Mouse (Mus musculus): ENCODE data around the gene Khdc4. TPM values are rescaled to one million over a fixed set of nuclear protein-coding genes. Genes with fewer than 3 reads are reported as not detected.
A peak's percentile ranks its signal among the peaks of the same experiment; 100 is the strongest.

Khdc4 gene
- total RNA-seq, 2 experiments from 2014 or later = 32.0 to 88.6 TPM

DNA sequence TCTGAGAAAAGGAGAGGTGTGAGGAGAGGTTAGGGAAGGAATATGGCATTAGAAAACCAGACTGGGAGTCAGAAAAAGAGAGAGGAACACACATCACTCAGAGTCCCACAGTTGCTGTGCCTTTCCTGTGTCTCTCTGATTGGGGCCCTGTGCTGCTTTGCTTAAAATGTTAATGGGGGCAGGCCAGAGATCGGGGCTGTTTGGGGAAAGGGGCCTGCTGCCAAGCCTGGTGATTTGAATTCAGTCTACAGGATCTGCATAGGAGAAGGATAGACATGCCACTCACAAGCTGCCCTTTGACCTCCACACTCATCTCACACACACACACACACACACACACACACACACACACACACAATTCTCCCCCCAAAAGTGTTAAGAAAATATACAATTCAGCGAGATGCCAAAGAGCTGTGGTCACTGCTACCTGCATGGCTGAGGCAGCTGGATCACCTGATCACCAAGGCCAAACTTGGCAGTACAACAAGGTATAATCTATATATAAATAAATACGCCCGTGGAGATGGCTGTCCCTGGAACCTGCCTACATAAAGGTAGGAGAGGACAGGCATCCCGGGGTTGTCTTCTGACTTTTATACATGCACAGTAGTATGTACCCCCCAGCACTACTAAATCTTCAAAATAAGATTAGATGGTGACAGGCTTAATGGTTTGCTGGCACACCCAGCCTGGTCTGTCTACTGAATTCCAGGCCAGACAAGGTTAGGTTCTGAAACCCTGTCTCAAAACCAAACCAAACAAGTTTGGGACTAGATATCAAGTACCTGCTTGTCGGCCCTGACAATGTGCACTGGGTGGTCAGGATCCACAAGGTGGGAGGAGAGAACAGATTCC lies 31.9 kb upstream of the Khdc4 start:
- no peak for ATAC-seq (replicated peaks; ENCODE audit: low FRiP score, low TSS enrichment, poor library complexity, severe bottlenecking)

DNA sequence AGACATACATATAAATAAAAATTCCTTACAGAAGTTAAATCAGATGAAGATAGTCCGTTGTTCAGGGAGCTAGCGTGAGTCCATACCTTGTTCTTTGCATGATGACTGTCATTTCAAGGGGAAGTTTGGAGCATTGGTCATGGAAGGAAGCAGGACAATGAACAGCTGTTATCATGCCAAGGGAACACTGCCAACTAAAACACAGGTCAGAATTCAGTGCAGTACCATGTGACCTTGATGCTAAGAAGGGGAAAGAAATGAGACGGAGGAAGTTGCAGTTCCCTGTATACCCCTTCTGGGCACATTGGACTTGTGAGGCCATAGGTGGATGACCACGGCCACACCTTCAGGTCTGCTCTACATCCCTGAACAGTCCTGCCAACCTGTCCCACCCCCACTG lies 31.0 kb upstream of the Khdc4 start:
- no peak for ATAC-seq (replicated peaks; ENCODE audit: low FRiP score, low TSS enrichment, poor library complexity, severe bottlenecking)

- ATAC-seq (replicated peaks; ENCODE audit: low FRiP score, low TSS enrichment, poor library complexity, severe bottlenecking) = no peak
Observed at GRCm38 (mm10) chr3:88655619-88656018, 30.0 kb upstream of the Khdc4 start.

DNA sequence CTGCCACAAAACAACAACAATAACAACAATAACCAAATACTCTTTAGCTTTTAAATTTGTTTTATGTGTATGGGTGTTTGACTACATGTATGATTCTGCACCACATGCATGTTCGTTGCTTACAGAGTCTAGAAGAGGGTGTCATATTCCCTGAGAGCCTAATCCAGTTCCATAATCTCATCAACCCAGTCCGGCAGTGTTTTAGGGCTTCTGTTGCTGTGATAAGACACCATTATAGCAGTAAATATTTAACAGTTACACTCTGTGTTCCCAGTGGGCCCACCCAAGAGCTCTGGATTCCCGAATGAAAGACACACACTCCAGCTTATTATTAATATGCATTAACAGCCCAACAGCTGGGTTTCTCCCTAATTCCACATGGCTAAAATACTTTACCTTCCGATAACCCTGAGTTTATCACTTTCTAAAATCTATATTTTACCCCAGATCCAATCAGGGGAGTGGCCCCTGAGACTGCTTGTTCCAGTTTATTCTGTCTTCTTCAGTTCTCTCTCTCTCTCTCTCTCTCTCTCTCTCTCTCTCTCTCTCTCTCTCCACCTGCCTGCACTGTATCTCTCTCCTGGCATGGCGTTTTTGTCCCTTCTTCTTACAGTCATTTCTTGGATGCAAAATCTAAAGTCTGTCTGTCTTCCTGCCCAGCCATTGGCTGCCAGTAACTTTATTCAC lies 27.0 kb upstream of the Khdc4 start:
- ATAC-seq (replicated peaks; ENCODE audit: low FRiP score, low TSS enrichment, poor library complexity, severe bottlenecking) = no peak

DNA sequence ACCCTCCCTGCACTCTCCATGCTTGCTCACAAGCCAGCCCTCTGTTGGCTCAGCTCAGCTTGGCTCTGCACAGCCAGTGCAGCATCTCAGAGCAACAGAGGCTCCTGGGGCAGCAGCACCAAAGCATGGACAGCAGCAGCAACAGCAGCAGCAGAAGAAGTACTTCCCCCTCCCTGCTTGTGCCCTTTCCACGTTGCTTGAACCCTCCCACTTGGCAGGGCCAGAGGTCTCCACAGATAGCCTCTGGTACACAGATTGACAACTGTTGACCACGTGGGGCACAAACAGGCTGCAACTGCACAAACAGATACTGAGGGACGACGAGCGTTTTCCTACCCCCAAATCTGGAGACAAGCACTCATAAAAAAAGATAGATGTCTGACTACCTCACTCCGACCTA lies 25.8 kb upstream of the Khdc4 start:
- peak; percentile 50 for ATAC-seq (replicated peaks; ENCODE audit: low FRiP score, low TSS enrichment, poor library complexity, severe bottlenecking)

DNA sequence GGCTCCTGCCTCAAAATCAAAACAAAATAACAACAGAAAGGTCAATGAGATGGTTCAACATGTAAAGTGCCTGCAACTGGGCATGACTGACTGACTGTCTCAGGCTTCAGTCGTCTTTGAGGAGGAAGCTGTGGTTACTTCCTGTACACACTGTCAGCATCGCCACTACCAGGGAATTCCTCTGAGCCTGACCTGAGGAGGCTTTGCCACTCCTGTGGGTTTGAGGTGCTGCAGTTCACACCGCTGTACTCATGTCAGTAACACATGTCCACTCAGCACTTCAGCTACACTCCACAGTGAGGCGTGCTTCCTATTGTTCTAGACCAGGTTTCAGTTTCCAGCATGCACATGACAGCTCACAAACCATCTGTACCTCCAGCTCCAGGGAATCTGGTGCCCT lies 21.5 kb upstream of the Khdc4 start:
- ATAC-seq (replicated peaks; ENCODE audit: low FRiP score, low TSS enrichment, poor library complexity, severe bottlenecking) = 0 out of 2 replicates have a peak, but pooled peaks have one; percentile 22

DNA sequence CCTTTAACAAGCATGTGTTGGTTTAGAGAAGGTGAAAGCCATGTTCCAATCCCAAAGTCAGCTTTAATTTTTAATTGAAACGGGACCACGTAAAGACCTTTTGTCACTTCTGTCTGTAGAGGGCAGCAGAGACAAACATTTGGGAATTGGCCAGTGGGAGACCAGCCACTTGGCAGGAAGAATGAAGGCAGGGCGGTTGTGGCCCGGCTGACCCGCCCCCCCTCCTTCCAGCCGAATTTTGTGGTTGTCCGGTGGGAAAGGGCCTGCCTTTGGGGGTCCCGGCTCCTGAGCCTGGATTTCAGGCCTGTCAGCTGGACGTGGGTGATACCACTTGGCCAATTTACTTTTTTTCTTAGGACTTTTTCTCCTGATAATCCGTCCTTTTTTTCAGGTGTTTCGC lies 8.2 kb upstream of the Khdc4 start:
- peak; percentile 89 for ATAC-seq (replicated peaks; ENCODE audit: low FRiP score, low TSS enrichment, poor library complexity, severe bottlenecking)

GRCm38 (mm10) chr3:88683814-88684213 lies 1.8 kb upstream of the Khdc4 start:
- no peak for ATAC-seq (replicated peaks; ENCODE audit: low FRiP score, low TSS enrichment, poor library complexity, severe bottlenecking)

GRCm38 (mm10) chr3:88684236-88684979 lies 1.2 kb upstream of the Khdc4 start:
- no peak for ATAC-seq (replicated peaks; ENCODE audit: low FRiP score, low TSS enrichment, poor library complexity, severe bottlenecking)

DNA sequence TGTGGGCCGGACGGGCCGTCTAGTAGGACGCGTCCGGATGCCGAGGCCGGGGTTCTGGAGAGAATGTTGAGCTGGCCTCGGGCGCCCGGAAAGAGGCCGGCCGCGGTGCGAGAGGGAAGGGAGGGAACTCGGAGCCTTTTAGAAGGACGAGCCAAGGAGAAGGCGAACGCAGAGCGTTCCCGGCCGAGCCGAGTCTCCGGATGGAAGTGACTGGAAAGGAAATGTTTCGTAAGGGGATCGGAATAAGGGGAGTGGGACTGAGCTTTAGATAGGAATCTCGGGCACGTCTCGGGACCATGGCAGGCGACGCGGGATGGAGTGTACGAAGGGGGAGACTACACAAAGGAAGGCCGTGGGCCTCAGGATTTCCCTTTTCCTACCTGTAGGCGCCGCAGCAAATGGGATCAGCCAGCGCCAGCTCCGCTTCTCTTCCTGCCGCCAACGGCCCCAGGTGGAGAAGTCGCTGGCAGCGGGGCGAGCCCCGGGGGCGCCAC lies 402 bp downstream of the Khdc4 start:
- peak; percentile 19 for ATAC-seq (replicated peaks; ENCODE audit: low FRiP score, low TSS enrichment, poor library complexity, severe bottlenecking)

GRCm38 (mm10) chr3:88686734-88687611 lies 1.4 kb downstream of the Khdc4 start:
- ATAC-seq (replicated peaks; ENCODE audit: low FRiP score, low TSS enrichment, poor library complexity, severe bottlenecking) = no peak

DNA sequence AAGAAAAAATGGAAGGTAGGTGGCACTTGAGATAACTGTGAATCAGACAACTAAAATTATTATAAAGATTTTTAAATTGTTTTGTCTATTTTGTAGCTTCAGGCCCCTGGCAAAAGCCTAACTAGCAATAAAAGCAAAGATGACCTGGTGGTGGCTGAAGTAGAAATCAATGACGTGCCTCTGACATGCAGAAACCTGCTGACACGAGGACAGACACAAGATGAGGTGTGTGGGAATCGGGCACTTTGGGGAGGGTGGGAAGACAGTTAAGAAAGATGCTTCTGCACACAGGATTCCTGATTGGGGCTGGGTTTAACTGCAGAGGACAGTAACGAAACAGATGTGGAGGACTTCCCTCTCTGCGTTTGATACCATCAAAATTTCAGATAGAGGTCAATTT lies 3.5 kb downstream of the Khdc4 start:
- no peak for ATAC-seq (replicated peaks; ENCODE audit: low FRiP score, low TSS enrichment, poor library complexity, severe bottlenecking)

- no peak for ATAC-seq (replicated peaks; ENCODE audit: low FRiP score, low TSS enrichment, poor library complexity, severe bottlenecking)
Observed at GRCm38 (mm10) chr3:88695545-88695944, 9.9 kb downstream of the Khdc4 start.

DNA sequence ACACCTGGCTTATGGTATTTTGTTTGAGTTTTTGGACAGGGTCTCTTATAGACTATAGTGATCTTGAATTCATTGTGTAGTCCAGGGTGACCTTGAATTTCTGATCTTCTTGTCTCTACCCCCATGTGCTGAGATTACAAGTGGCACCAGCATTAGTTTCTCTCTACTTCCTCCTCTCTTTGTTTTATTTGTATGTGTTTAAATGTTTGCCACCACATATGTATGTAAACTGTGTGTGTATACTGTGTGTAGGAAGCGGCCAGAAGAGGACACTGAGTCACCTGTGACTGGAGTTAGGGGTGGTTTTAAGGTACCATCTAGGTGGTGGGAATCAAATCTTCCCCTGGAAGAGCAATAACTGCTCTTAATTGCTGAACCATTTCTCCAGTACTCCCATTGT lies 12.4 kb downstream of the Khdc4 start:
- no peak for ATAC-seq (replicated peaks; ENCODE audit: low FRiP score, low TSS enrichment, poor library complexity, severe bottlenecking)

GRCm38 (mm10) chr3:88698834-88699233 lies 13.2 kb downstream of the Khdc4 start:
- no peak for ATAC-seq (replicated peaks; ENCODE audit: low FRiP score, low TSS enrichment, poor library complexity, severe bottlenecking)

GRCm38 (mm10) chr3:88700247-88700646 lies 14.6 kb downstream of the Khdc4 start:
- no peak for ATAC-seq (replicated peaks; ENCODE audit: low FRiP score, low TSS enrichment, poor library complexity, severe bottlenecking)

- no peak for ATAC-seq (replicated peaks; ENCODE audit: low FRiP score, low TSS enrichment, poor library complexity, severe bottlenecking)
Observed at GRCm38 (mm10) chr3:88701222-88701621, 15.6 kb downstream of the Khdc4 start.

GRCm38 (mm10) chr3:88713709-88714108 lies 28.1 kb downstream of the Khdc4 start:
- no peak for ATAC-seq (replicated peaks; ENCODE audit: low FRiP score, low TSS enrichment, poor library complexity, severe bottlenecking)

DNA sequence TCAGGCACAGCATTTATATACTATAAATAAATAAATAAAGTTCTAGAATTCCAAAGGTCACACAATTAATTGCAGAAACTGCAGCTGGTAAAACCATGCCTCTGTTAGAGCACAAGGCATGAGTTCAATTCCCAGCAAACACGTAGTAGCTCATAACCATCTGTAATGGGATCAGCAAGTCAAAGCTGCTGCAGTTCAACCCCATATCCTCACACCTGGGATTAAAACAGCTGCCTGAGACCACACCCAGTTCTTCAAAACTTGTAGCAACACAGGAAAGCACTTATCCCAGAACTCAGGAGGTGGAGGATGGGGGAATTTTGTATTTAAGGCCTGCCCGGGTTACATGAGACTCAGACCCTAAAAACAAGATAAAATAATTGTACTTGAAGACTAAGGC lies 29.1 kb downstream of the Khdc4 start:
- ATAC-seq (replicated peaks; ENCODE audit: low FRiP score, low TSS enrichment, poor library complexity, severe bottlenecking) = no peak

Data from megakaryocyte-erythroid progenitor cell, adult 5-6 weeks (primary cell).